Mouse (Mus musculus) thymus, adult 2 months (tissue): ENCODE data around the gene Swsap1.

Experiments used
- CTCF ChIP-seq: fragments of 200-500 bp; IDR thresholded peaks from 2 replicates; pipeline ENCODE4 v1.5.1; 2012; ENCODE audit warnings: mild to moderate bottlenecking, control low read depth, low read length, moderate library complexity, borderline replicate concordance; ENCODE audit not compliant: control insufficient read depth, poor library complexity, insufficient read depth; ENCODE audit errors: extremely low read depth
- POLR2A ChIP-seq: fragments of 200-500 bp; IDR thresholded peaks from 2 replicates; pipeline ENCODE4 v1.6.1; 2012; ENCODE audit warnings: mild to moderate bottlenecking, low read length, control low read depth, moderate library complexity; ENCODE audit not compliant: control insufficient read depth, poor library complexity, insufficient read depth; ENCODE audit errors: extremely low read depth

DNA sequence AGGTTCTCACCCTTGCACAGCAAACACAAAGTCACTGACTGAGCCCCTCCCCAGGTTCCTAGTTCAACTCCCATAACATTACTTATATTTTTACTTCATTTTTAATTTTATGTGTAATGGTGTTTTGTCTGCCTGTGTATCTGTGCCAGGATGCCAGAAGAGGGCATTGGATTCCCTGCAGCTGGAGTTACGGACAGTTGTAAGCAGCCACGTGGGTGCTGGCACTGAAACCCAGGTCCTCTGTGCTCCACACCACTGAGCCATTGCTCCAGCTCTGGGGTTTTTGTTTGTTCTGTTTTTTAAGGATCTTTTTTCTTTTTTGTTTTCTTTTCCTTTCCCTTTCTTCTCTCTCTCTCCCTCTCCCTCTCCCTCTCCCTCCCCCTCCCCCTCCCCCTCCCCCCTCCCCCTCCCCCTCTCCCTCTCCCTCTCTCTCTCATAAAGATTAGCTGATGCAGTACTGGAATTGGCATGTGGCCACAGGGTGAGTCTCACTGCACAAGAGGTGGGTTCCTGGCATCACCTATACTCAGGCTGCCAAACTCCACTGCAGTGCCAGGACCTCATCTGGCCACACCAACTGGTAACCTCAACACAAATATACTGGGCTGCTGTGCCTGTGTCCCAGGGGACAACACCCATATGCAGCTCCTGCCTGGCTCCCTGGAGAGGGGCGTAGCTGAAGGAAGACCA, 40.8 kb downstream of the Swsap1 start:
- TF ChIP-seq POLR2A (no peak), CTCF (no peak)
